Mouse (Mus musculus) kidney, adult 11 months (tissue): ENCODE data around the gene Pex26.
A peak's percentile ranks its signal among the peaks of the same experiment; 100 is the strongest.

ENCODE experiments used
- DNase-seq: peaks from one replicate; pipeline ENCODE4 v3.0.0; 2022

Gene Pex26

GRCm38 (mm10) chr6:121245127-121246036 lies 61.9 kb downstream of the Pex26 start, which contains the start of gene Usp18:
TSS of gene Usp18 (plus strand) at chr6:121245906.
- DNase-seq, result peak; percentile 92

- DNase-seq, result no peak
These were observed 62.5 kb downstream of the Pex26 start for GRCm38 (mm10) chr6:121246037-121246361.
